Comparison of ENCODE assay signal across 8 mouse cellular contexts in genomic region chr3:75910257-75910656, GRCm38 (mm10). TPM values are rescaled to one million over a fixed set of nuclear protein-coding genes. Genes with fewer than 3 reads are reported as not detected.
A peak's percentile ranks its signal among the peaks of the same experiment; 100 is the strongest.
DNase-seq lines count a peak whose midpoint lies in the region; ATAC-seq and TF ChIP-seq lines count a peak whose summit lies in the region.

No protein-coding gene starts in this region.

- TF ChIP-seq EP300 in MEL (IDR thresholded peaks at IDR 0.05; ENCODE audit: low read depth in 1 of 2, low read length in 2 of 2) = no peak
- no peak for TF ChIP-seq EP300 in liver, embryonic 14.5 days (IDR thresholded peaks at IDR 0.05; ENCODE audit: low read depth)

- TF ChIP-seq RAD21 in MEL (IDR thresholded peaks at IDR 0.05; ENCODE audit: low read depth, low read length) = peak; percentile 60

- peak; percentile 98 for ATAC-seq in common myeloid progenitor, adult 5-6 weeks (replicated peaks; ENCODE audit: low read depth, poor library complexity, severe bottlenecking)
- ATAC-seq in hindbrain, embryonic 14.5 days (ENCODE audit: low FRiP score) = peak; percentile 80
- ATAC-seq in liver, embryonic 14.5 days (ENCODE audit: insufficient read depth) = peak; percentile 50; the same call in 1 of the 2 replicates

- no peaks in the 10 kb centered on the region for H3K79me2 ChIP-seq in MEL (ENCODE audit: control insufficient read depth, insufficient read depth, low read length, poor library complexity)

- peak in 2 of 3 experiments; percentile 7 to 93; a peak in 3 of 6 replicates for TF ChIP-seq CTCF in MEL (IDR thresholded peaks at IDR 0.05 in 2 of 3, conservative IDR thresholded peaks at IDR 0.05 in 1 of 3; ENCODE audit: control insufficient read depth in 1 of 3, insufficient read depth in 1 of 3, low read depth in 2 of 3, low read length in 3 of 3, poor library complexity in 1 of 3, severe bottlenecking in 1 of 3)
- peak; percentile 72 for TF ChIP-seq CTCF in liver, embryonic 14.5 days (IDR thresholded peaks at IDR 0.05; ENCODE audit: low read depth)

- WGBS in hindbrain, embryonic 14.5 days = 16% methylated on average over 4 of the region's 4 CpGs
- WGBS in liver, embryonic 14.5 days (ENCODE audit: insufficient replicate concordance) = 18% methylated on average over 4 of the region's 4 CpGs

- no peak overlapping the region for H3K9ac ChIP-seq in MEL (ENCODE audit: control insufficient read depth, low read depth, low read length, poor library complexity, severe bottlenecking)
- no peak overlapping the region for H3K9ac ChIP-seq in hindbrain, embryonic 14.5 days
- H3K9ac ChIP-seq in liver, embryonic 14.5 days (replicated peaks) = no peak overlapping the region

- H3K27me3 ChIP-seq in MEL (ENCODE audit: control insufficient read depth in 1 of 2, insufficient read depth in 2 of 2, low read length in 2 of 2) = no peaks in the 10 kb centered on the region
- no peaks in the 10 kb centered on the region for H3K27me3 ChIP-seq in hindbrain, embryonic 14.5 days (ENCODE audit: control insufficient read depth, insufficient read depth, low read length)
- H3K27me3 ChIP-seq in liver, embryonic 14.5 days (ENCODE audit: control insufficient read depth, insufficient read depth, low read length) = no peaks in the 10 kb centered on the region

- H3K27ac ChIP-seq in MEL (ENCODE audit: control insufficient read depth, low read depth, low read length) = no peak overlapping the region
- no peak overlapping the region for H3K27ac ChIP-seq in hindbrain, embryonic 14.5 days
- H3K27ac ChIP-seq in liver, embryonic 14.5 days = no peak overlapping the region

- H3K36me3 ChIP-seq in MEL (ENCODE audit: control insufficient read depth in 1 of 2, insufficient read depth in 2 of 2, low read length in 2 of 2) = peaks cover 0 to 2% of the 10 kb centered on the region in 2 experiments; a peak in 1 of 4 replicates
- H3K36me3 ChIP-seq in hindbrain, embryonic 14.5 days (replicated peaks; ENCODE audit: control insufficient read depth, insufficient read depth) = peaks cover 5% of the 10 kb centered on the region; the same call in 1 of the 2 replicates
- no peaks in the 10 kb centered on the region; the same call in 1 of the 2 replicates for H3K36me3 ChIP-seq in liver, embryonic 14.5 days (replicated peaks; ENCODE audit: control insufficient read depth, insufficient read depth, low read depth)

- no peak for TF ChIP-seq POLR2A in MEL (IDR thresholded peaks at IDR 0.05; ENCODE audit: control insufficient read depth in 1 of 2, insufficient read depth in 1 of 2, low read depth in 1 of 2, low read length in 2 of 2, poor library complexity in 1 of 2)

- no peaks in the 10 kb centered on the region for H3K4me1 ChIP-seq in MEL (ENCODE audit: control insufficient read depth in 1 of 2, insufficient read depth in 2 of 2, low read length in 2 of 2)
- no peaks in the 10 kb centered on the region for H3K4me1 ChIP-seq in hindbrain, embryonic 14.5 days (replicated peaks; ENCODE audit: control insufficient read depth, insufficient read depth, low read length)
- H3K4me1 ChIP-seq in liver, embryonic 14.5 days (replicated peaks; ENCODE audit: control insufficient read depth in 2 of 2, insufficient read depth in 2 of 2, low read length in 1 of 2) = peaks cover under 1 to 5% of the 10 kb centered on the region in 2 experiments; a peak in 2 of 4 replicates

- H3K4me2 ChIP-seq in hindbrain, embryonic 14.5 days (replicated peaks) = no peak overlapping the region
- no peak overlapping the region for H3K4me2 ChIP-seq in liver, embryonic 14.5 days (ENCODE audit: low read depth)

- no peak overlapping the region for H3K4me3 ChIP-seq in MEL (ENCODE audit: control insufficient read depth in 1 of 2, insufficient read depth in 1 of 2, low read depth in 2 of 2, low read length in 2 of 2)
- H3K4me3 ChIP-seq in hindbrain, embryonic 14.5 days (replicated peaks; ENCODE audit: low read length) = no peak overlapping the region
- H3K4me3 ChIP-seq in liver, embryonic 14.5 days (ENCODE audit: insufficient read depth in 1 of 2, low read depth in 2 of 2, low read length in 2 of 2) = no peak overlapping the region

- peak; percentile 51 for DNase-seq in kidney, adult 9 months
- DNase-seq in kidney, adult 18-20 months = no peak
- DNase-seq in MEL (ENCODE audit: low read depth, low spot score) = peak; percentile 56
- peak; percentile 77 for DNase-seq in hindbrain, embryonic 14.5 days (ENCODE audit: low spot score)
- DNase-seq in liver, embryonic 14.5 days (ENCODE audit: low read depth in 3 of 3, low spot score in 3 of 3) = peak; percentile 31 to 47 (median 37)
- peak; percentile 75 for DNase-seq in retina, embryonic 14.5 days (ENCODE audit: low spot score)
- no peak for DNase-seq in gastrocnemius, postnatal 25 days

- no peaks in the 10 kb centered on the region for H3K9me3 ChIP-seq in MEL (replicated peaks; ENCODE audit: insufficient read depth, low read length)
- no peaks in the 10 kb centered on the region for H3K9me3 ChIP-seq in hindbrain, embryonic 14.5 days (ENCODE audit: control insufficient read depth, low read length)
- H3K9me3 ChIP-seq in liver, embryonic 14.5 days (ENCODE audit: control insufficient read depth, low read length) = no peaks in the 10 kb centered on the region

TF ChIP-seq in MEL, 35 proteins besides CTCF, POLR2A, EP300 and RAD21:
- no peak for TF ChIP-seq E2F4 (IDR thresholded peaks at IDR 0.05; ENCODE audit: borderline replicate concordance, low read depth, low read length)
- peak; percentile 80 for TF ChIP-seq SMC3 (IDR thresholded peaks at IDR 0.05; ENCODE audit: low read depth, low read length)
- peak; percentile 30 for TF ChIP-seq ZC3H11A (IDR thresholded peaks at IDR 0.05; ENCODE audit: low read depth, low read length)

RNA-seq across cellular contexts. Expression of gene Golim4, which starts 46.5 kb away (rescaled TPM):
- total RNA-seq in MEL (2012; rRNA removed) = 12.9 and 13.2 TPM in 2 replicates
- 10 to 100 TPM in 1 of 2 experiments, not detected in 1; 30.2 TPM for polyA plus RNA-seq in MEL (2012; ENCODE audit: insufficient read depth in 1 of 2, insufficient read length in 2 of 2, low read depth in 1 of 2, low replicate concordance in 2 of 2, missing spikeins in 1 of 2)
- 45.7 and 51.3 TPM in 2 replicates for total RNA-seq in common myeloid progenitor, adult 5-6 weeks (2017)
- polyA plus RNA-seq in hindbrain, embryonic 14.5 days (2014; fragmentation: Nextera tagmentation; extraction: Ambion mirVana) = 19.6 and 20.4 TPM in 2 replicates
- 15.2 and 18.8 TPM in 2 replicates for polyA plus RNA-seq in liver, embryonic 14.5 days (2012; rRNA removed)
- polyA plus RNA-seq in liver, embryonic 14.5 days (2014; fragmentation: Nextera tagmentation; extraction: Ambion mirVana) = 12.5 and 14.4 TPM in 2 replicates
- 10 to 100 TPM; 14.9 to 16.0 TPM for total RNA-seq in gastrocnemius, postnatal 25 days (2021)

Comparison
In these comparisons a context has a peak if more than half of its experiments do, and no peak if none do; other contexts are left out.
1. DNase-seq: peak in kidney, adult 9 months (single experiment), MEL (single experiment), hindbrain, embryonic 14.5 days (single experiment), liver, embryonic 14.5 days (3 of 3) and retina, embryonic 14.5 days (single experiment); none in kidney, adult 18-20 months (single experiment) and gastrocnemius, postnatal 25 days (single experiment).
2. Peak in every context shown above with its lines, with median percentiles within 50 percentile points of each other: ATAC-seq.